Mouse (Mus musculus) C2C12 (cell line): ENCODE results near the gene Gata1.

Source experiments
- CTCF ChIP-seq: IDR thresholded peaks from one replicate; pipeline ENCODE4 v1.5.1; 2011; ENCODE audit not compliant: control insufficient read depth, insufficient read depth, insufficient read length
- FOSL1 ChIP-seq: IDR thresholded peaks from one replicate; pipeline ENCODE4 v1.8.0; 2011; ENCODE audit warnings: mild to moderate bottlenecking, low read length; ENCODE audit not compliant: poor library complexity, insufficient read depth, severe bottlenecking
- MAX ChIP-seq: IDR thresholded peaks from one replicate; pipeline ENCODE4 v1.6.1; 2011; ENCODE audit warnings: mild to moderate bottlenecking, control low read depth
- MYOG ChIP-seq: IDR thresholded peaks from one replicate; pipeline ENCODE4 v1.6.1; 2011; ENCODE audit not compliant: control insufficient read depth, insufficient read length; ENCODE audit errors: extremely low read depth

DNA sequence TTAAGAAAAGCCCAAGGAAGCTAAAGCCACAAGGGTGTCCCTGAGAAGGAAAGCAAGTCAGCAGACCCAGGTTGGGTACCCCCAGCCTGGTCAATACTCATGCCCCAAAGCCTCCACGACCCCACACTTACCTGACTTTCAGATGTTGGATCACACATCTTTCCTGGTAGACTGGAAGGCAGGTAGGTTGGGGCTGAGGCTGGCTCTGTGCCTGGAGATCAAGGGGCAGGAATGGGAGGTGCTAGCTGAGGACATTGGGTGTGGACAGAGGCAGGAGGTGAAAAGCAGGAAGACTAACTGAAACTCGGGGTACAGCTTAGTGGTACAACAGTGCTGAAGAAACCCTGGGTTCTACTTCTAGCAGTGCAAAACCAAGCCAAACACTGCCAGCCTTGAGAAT is 40.4 kb upstream of the Gata1 start, which contains the start of gene Glod5:
- TF ChIP-seq MAX (no peak), CTCF (no peak), MYOG (no peak), FOSL1 (no peak)
